ENCODE assay signal across 24 mouse cellular contexts in genomic region chr17:86876940-86877339, GRCm38 (mm10). TPM values are rescaled to one million over a fixed set of nuclear protein-coding genes. Genes with fewer than 3 reads are reported as not detected.
DNase-seq lines count a peak whose midpoint lies in the region; ATAC-seq and TF ChIP-seq lines count a peak whose summit lies in the region.
"Had no signal": no experiment of that assay in that cellular context is flagged by ENCODE, and none has a peak within 500 bp of the region (broad histone marks: within the 10 kb centered on the region; RNA-seq: fewer than 3 reads in every experiment).

No protein-coding gene starts in this region.

- dilution Hi-C loops in CH12.LX (cut with MboI; ENCODE audit: extremely low pct_ligation_motif_present, extremely low pct_unique_long_range_greater_than_20kb, low sequenced_read_pairs), result no loop called here

- TF ChIP-seq CTCF in CH12.LX (conservative IDR thresholded peaks at IDR 0.05 in 1 of 2, IDR thresholded peaks at IDR 0.05 in 1 of 2; ENCODE audit: low read depth in 2 of 2, low read length in 2 of 2), result no peak

- peak overlapping the region; percentile 4; the same call in 1 of the 2 replicates for H3K4me2 ChIP-seq in CH12.LX (ENCODE audit: insufficient read depth, low read depth, poor library complexity, severe bottlenecking)
- 0 out of 2 replicates have a peak overlapping the region, but pooled peaks have one; percentile 14 for H3K4me2 ChIP-seq in liver, embryonic 15.5 days
- H3K4me2 ChIP-seq in stomach, embryonic 16.5 days (ENCODE audit: low read depth, low read length), result no peak overlapping the region
- H3K4me2 ChIP-seq: embryonic facial prominence, embryonic 12.5 days; forebrain, embryonic 13.5 days; heart, embryonic 13.5 days; hindbrain, embryonic 15.5 days had no signal

- peaks cover 0 to 5% of the 10 kb centered on the region in 2 experiments; a peak in 1 of 4 replicates for H3K4me1 ChIP-seq in CH12.LX (ENCODE audit: control insufficient read depth in 1 of 2, insufficient read depth in 2 of 2)
- 0 out of 2 replicates have a peak, but pooled peaks cover 9% of the 10 kb centered on the region for H3K4me1 ChIP-seq in liver, embryonic 15.5 days (replicated peaks)
- no peaks in the 10 kb centered on the region for H3K4me1 ChIP-seq in stomach, embryonic 16.5 days (ENCODE audit: control insufficient read depth, insufficient read depth, low read length)
- H3K4me1 ChIP-seq in embryonic facial prominence, embryonic 10.5 days, result peaks cover 4% of the 10 kb centered on the region; the same call in 1 of the 2 replicates
- H3K4me1 ChIP-seq: embryonic facial prominence, embryonic 12.5 days had no signal

- no peak for DNase-seq in CH12.LX (ENCODE audit: extremely low read depth)
- DNase-seq in large intestine, adult 2 months (ENCODE audit: low read depth, low spot score), result peak; percentile 7
- DNase-seq in right cerebral cortex, postnatal 25 days, result no peak
- DNase-seq in thymus, postnatal 0 days (ENCODE audit: low spot score), result no peak
- DNase-seq in embryonic facial prominence, embryonic 10.5 days (ENCODE audit: low spot score), result no peak
- DNase-seq: adrenal gland, adult 8-10 months; adrenal gland, postnatal 36 days; cerebellum, adult 2 months; cerebellum, postnatal 10 days; embryo, embryonic 11 days; forebrain, postnatal 0 days; gastrocnemius, postnatal 25 days; heart, postnatal 36 days had no signal

- no peak overlapping the region for H3K4me3 ChIP-seq in CH12.LX (replicated peaks in 1 of 3; ENCODE audit: low read depth in 2 of 3, low read length in 2 of 3, poor library complexity in 1 of 3)
- H3K4me3 ChIP-seq in liver, embryonic 15.5 days (replicated peaks), result no peak overlapping the region
- H3K4me3 ChIP-seq in stomach, embryonic 16.5 days (replicated peaks; ENCODE audit: low read length), result no peak overlapping the region
- no peak overlapping the region for H3K4me3 ChIP-seq in embryonic facial prominence, embryonic 10.5 days
- H3K4me3 ChIP-seq: embryonic facial prominence, embryonic 12.5 days; forebrain, embryonic 13.5 days; heart, embryonic 13.5 days; hindbrain, embryonic 15.5 days had no signal

- no peaks in the 10 kb centered on the region for H3K27me3 ChIP-seq in CH12.LX (replicated peaks)
- no peaks in the 10 kb centered on the region for H3K27me3 ChIP-seq in liver, embryonic 15.5 days
- no peaks in the 10 kb centered on the region for H3K27me3 ChIP-seq in stomach, embryonic 16.5 days (ENCODE audit: control insufficient read depth, insufficient read depth, low read length)
- no peaks in the 10 kb centered on the region for H3K27me3 ChIP-seq in embryonic facial prominence, embryonic 10.5 days (replicated peaks; ENCODE audit: low read depth, poor library complexity, severe bottlenecking)
- H3K27me3 ChIP-seq: embryonic facial prominence, embryonic 12.5 days; heart, embryonic 13.5 days; hindbrain, embryonic 15.5 days had no signal

- no peak for TF ChIP-seq POLR2A in CH12.LX (IDR thresholded peaks at IDR 0.05; ENCODE audit: low read depth, low read length)

- WGBS in large intestine, adult 2 months, result 42% methylated on average over 9 of the region's 9 CpGs
- WGBS in liver, embryonic 15.5 days (ENCODE audit: insufficient replicate concordance), result 39% methylated on average over 9 of the region's 9 CpGs
- WGBS in stomach, embryonic 16.5 days, result 66% methylated on average over 9 of the region's 9 CpGs
- 91% methylated on average over 9 of the region's 9 CpGs for WGBS in embryonic facial prominence, embryonic 10.5 days

- H3K36me3 ChIP-seq in CH12.LX (replicated peaks in 1 of 2; ENCODE audit: control insufficient read depth in 1 of 2, insufficient read depth in 1 of 2, low read length in 1 of 2), result no peaks in the 10 kb centered on the region
- no peaks in the 10 kb centered on the region for H3K36me3 ChIP-seq in liver, embryonic 15.5 days (replicated peaks)
- H3K36me3 ChIP-seq in stomach, embryonic 16.5 days (ENCODE audit: control insufficient read depth, insufficient read depth, low read length), result no peaks in the 10 kb centered on the region
- H3K36me3 ChIP-seq in embryonic facial prominence, embryonic 10.5 days (replicated peaks), result no peaks in the 10 kb centered on the region
- H3K36me3 ChIP-seq: embryonic facial prominence, embryonic 12.5 days; heart, embryonic 13.5 days; hindbrain, embryonic 15.5 days had no signal

- H3K9me3 ChIP-seq in CH12.LX (replicated peaks; ENCODE audit: low read length), result no peaks in the 10 kb centered on the region
- H3K9me3 ChIP-seq in liver, embryonic 15.5 days (replicated peaks), result no peaks in the 10 kb centered on the region
- H3K9me3 ChIP-seq in stomach, embryonic 16.5 days (replicated peaks; ENCODE audit: control insufficient read depth, low read length), result no peaks in the 10 kb centered on the region
- H3K9me3 ChIP-seq in embryonic facial prominence, embryonic 10.5 days, result no peaks in the 10 kb centered on the region
- H3K9me3 ChIP-seq: embryonic facial prominence, embryonic 12.5 days; forebrain, embryonic 13.5 days; heart, embryonic 13.5 days; hindbrain, embryonic 15.5 days had no signal

- H3K79me2 ChIP-seq in CH12.LX (replicated peaks; ENCODE audit: control insufficient read depth, extremely low read depth, insufficient read depth, poor library complexity, severe bottlenecking), result no peaks in the 10 kb centered on the region

- H3K9ac ChIP-seq in CH12.LX (ENCODE audit: insufficient read depth, low read depth), result no peak overlapping the region
- no peak overlapping the region for H3K9ac ChIP-seq in liver, embryonic 15.5 days
- H3K9ac ChIP-seq in stomach, embryonic 16.5 days (ENCODE audit: low read length), result no peak overlapping the region
- H3K9ac ChIP-seq: embryonic facial prominence, embryonic 12.5 days; forebrain, embryonic 13.5 days; forebrain, postnatal 0 days; heart, embryonic 13.5 days; hindbrain, embryonic 15.5 days had no signal

- no peak overlapping the region for H3K27ac ChIP-seq in CH12.LX (ENCODE audit: insufficient read depth, low read depth)
- no peak overlapping the region for H3K27ac ChIP-seq in liver, embryonic 15.5 days (replicated peaks)
- no peak overlapping the region for H3K27ac ChIP-seq in stomach, embryonic 16.5 days (ENCODE audit: low read length)
- no peak overlapping the region for H3K27ac ChIP-seq in embryonic facial prominence, embryonic 10.5 days (replicated peaks)
- H3K27ac ChIP-seq: embryonic facial prominence, embryonic 12.5 days; forebrain, embryonic 13.5 days; heart, embryonic 13.5 days; hindbrain, embryonic 15.5 days had no signal

- TF ChIP-seq EP300 in CH12.LX (IDR thresholded peaks at IDR 0.05; ENCODE audit: low read length), result no peak

- ATAC-seq in liver, embryonic 15.5 days (ENCODE audit: insufficient read depth), result no peak; the same call in 1 of the 2 replicates
- ATAC-seq in stomach, embryonic 16.5 days (ENCODE audit: insufficient read depth, low FRiP score), result peak; percentile 29; the same call in 1 of the 2 replicates
- ATAC-seq: forebrain, embryonic 13.5 days; forebrain, postnatal 0 days had no signal

- in situ Hi-C loops in CH12.LX (cut with MboI; ENCODE audit: low pct_ligation_motif_present, low pct_unique_long_range_greater_than_20kb, low sequenced_read_pairs), result no loop called here

- TF ChIP-seq RAD21 in CH12.LX (IDR thresholded peaks at IDR 0.05; ENCODE audit: low read depth, low read length), result no peak

TF ChIP-seq in CH12.LX, 34 proteins besides CTCF, POLR2A, EP300 and RAD21:
- TF ChIP-seq CHD1 (IDR thresholded peaks at IDR 0.05; ENCODE audit: low read depth, low read length) (no peak), MEF2A (IDR thresholded peaks at IDR 0.05; ENCODE audit: borderline replicate concordance, low read depth, low read length) (no peak), USF2 (conservative IDR thresholded peaks at IDR 0.05; ENCODE audit: low read depth, low read length) (no peak), POLR2AphosphoS2 (IDR thresholded peaks at IDR 0.05; ENCODE audit: low read depth, low read length) (no peak), TBP (conservative IDR thresholded peaks at IDR 0.05; ENCODE audit: low read depth, low read length) (no peak), ZNF384 (IDR thresholded peaks at IDR 0.05; ENCODE audit: low read depth, low read length) (no peak), USF1 (IDR thresholded peaks at IDR 0.05; ENCODE audit: low read depth, low read length) (no peak), RCOR1 (conservative IDR thresholded peaks at IDR 0.05; ENCODE audit: low read depth, low read length) (no peak), SIN3A (IDR thresholded peaks at IDR 0.05; ENCODE audit: low read length) (no peak), ELF1 (IDR thresholded peaks at IDR 0.05; ENCODE audit: low read depth, low read length) (no peak), ZC3H11A (IDR thresholded peaks at IDR 0.05; ENCODE audit: low read depth, low read length) (no peak), MAFK (IDR thresholded peaks at IDR 0.05; ENCODE audit: insufficient replicate concordance, low read length) (no peak)

RNA-seq across cellular contexts. Expression of gene Tmem247, which starts 40.2 kb away (rescaled TPM):
- total RNA-seq in CH12.LX (2012; rRNA removed) (not detected in 2 replicates), CH12.LX (2014; rRNA removed) (not detected in 2 replicates)
- not detected in 2 replicates for polyA plus RNA-seq in CH12.LX (2012; ENCODE audit: insufficient read length, low read depth)
- polyA plus RNA-seq in large intestine, adult 2 months (2012; rRNA removed), result not detected in 2 replicates
- polyA plus RNA-seq in liver, embryonic 15.5 days (2015; fragmentation: Nextera tagmentation; extraction: Ambion mirVana), result not detected in 2 replicates
- not detected in 2 replicates for polyA plus RNA-seq in stomach, embryonic 16.5 days (2015; fragmentation: Nextera tagmentation; extraction: Ambion mirVana)
- not detected in 2 replicates for polyA plus RNA-seq in thymus, postnatal 0 days (2015; fragmentation: Nextera tagmentation; extraction: Ambion mirVana)
- polyA plus RNA-seq in embryonic facial prominence, embryonic 10.5 days (2016; fragmentation: Nextera tagmentation; extraction: Ambion mirVana), result not detected in 2 replicates
- total RNA-seq: adrenal gland, adult 8-10 months; adrenal gland, postnatal 36 days; forebrain, postnatal 0 days; gastrocnemius, adult 18-20 months; gastrocnemius, postnatal 25 days; granulocyte monocyte progenitor cell, adult 5-6 weeks; heart, postnatal 36 days had no signal
- polyA plus RNA-seq: C2C12; cerebellum, adult 2 months; embryonic facial prominence, embryonic 12.5 days; forebrain, embryonic 13.5 days; forebrain, postnatal 0 days; heart, embryonic 13.5 days; heart, postnatal 0 days; hindbrain, embryonic 11.5 days; hindbrain, embryonic 15.5 days had no signal
